Mouse (Mus musculus): ENCODE measurements at regions not wholly inside any gene's neighbourhood (a gene's known extent, or its start where the extent isn't known, plus 50 kb on each side); places are given as distances from the start of the nearest gene placed in this dataset.

GRCm38 (mm10) chr1:13834860-13835840, 2258.0 kb downstream of the 4930444P10Rik start:
- H3K27ac ChIP-seq (ENCODE audit: low read length) = no peak overlapping the region
- no peak overlapping the region for H3K9ac ChIP-seq (ENCODE audit: low read length)
- no peaks in the 10 kb centered on the region for H3K4me1 ChIP-seq (ENCODE audit: control insufficient read depth, insufficient read depth, low read length)
- H3K27me3 ChIP-seq (ENCODE audit: control insufficient read depth, insufficient read depth, low read length) = no peaks in the 10 kb centered on the region
- no peak overlapping the region for H3K4me2 ChIP-seq (ENCODE audit: low read depth, low read length)
- no peaks in the 10 kb centered on the region for H3K9me3 ChIP-seq (replicated peaks; ENCODE audit: control insufficient read depth, low read length)
- no peak overlapping the region for H3K4me3 ChIP-seq (replicated peaks; ENCODE audit: low read length)
- no peaks in the 10 kb centered on the region for H3K36me3 ChIP-seq (ENCODE audit: control insufficient read depth, insufficient read depth, low read length)
- no peak for ATAC-seq (ENCODE audit: insufficient read depth, low FRiP score)
- 79% methylated on average over 12 of the region's 12 CpGs for WGBS

GRCm38 (mm10) chr1:13807786-13808185, 2285.3 kb downstream of the 4930444P10Rik start:
- Histone ChIP-seq H3K4me1 (ENCODE audit: control insufficient read depth, insufficient read depth, low read length) (no peaks in the 10 kb centered on the region), H3K9me3 (replicated peaks; ENCODE audit: control insufficient read depth, low read length) (no peaks in the 10 kb centered on the region), H3K36me3 (ENCODE audit: control insufficient read depth, insufficient read depth, low read length) (no peaks in the 10 kb centered on the region), H3K27ac (ENCODE audit: low read length) (no peak overlapping the region), H3K27me3 (ENCODE audit: control insufficient read depth, insufficient read depth, low read length) (no peaks in the 10 kb centered on the region), H3K9ac (ENCODE audit: low read length) (no peak overlapping the region), H3K4me3 (replicated peaks; ENCODE audit: low read length) (no peak overlapping the region), H3K4me2 (ENCODE audit: low read depth, low read length) (no peak overlapping the region)
- no peak for ATAC-seq (ENCODE audit: insufficient read depth, low FRiP score)
- 41% methylated on average over 4 of the region's 4 CpGs for WGBS

- Histone ChIP-seq H3K4me2 (ENCODE audit: low read depth, low read length) (no peak overlapping the region), H3K9ac (ENCODE audit: low read length) (no peak overlapping the region), H3K36me3 (ENCODE audit: control insufficient read depth, insufficient read depth, low read length) (no peaks in the 10 kb centered on the region), H3K9me3 (replicated peaks; ENCODE audit: control insufficient read depth, low read length) (no peaks in the 10 kb centered on the region), H3K27ac (ENCODE audit: low read length) (no peak overlapping the region), H3K4me1 (ENCODE audit: control insufficient read depth, insufficient read depth, low read length) (no peaks in the 10 kb centered on the region), H3K27me3 (ENCODE audit: control insufficient read depth, insufficient read depth, low read length) (no peaks in the 10 kb centered on the region), H3K4me3 (replicated peaks; ENCODE audit: low read length) (no peak overlapping the region)
- ATAC-seq (ENCODE audit: insufficient read depth, low FRiP score) = no peak
- 81% methylated on average over 1 of the region's 1 CpGs for WGBS
Observed at GRCm38 (mm10) chr1:13800460-13800859, 2292.7 kb downstream of the 4930444P10Rik start.

- no peaks in the 10 kb centered on the region for H3K9me3 ChIP-seq (replicated peaks; ENCODE audit: control insufficient read depth, low read length)
- H3K4me1 ChIP-seq (ENCODE audit: control insufficient read depth, insufficient read depth, low read length) = no peaks in the 10 kb centered on the region
- no peak overlapping the region for H3K4me3 ChIP-seq (replicated peaks; ENCODE audit: low read length)
- WGBS = 63% methylated on average over 1 of the region's 1 CpGs
- H3K9ac ChIP-seq (ENCODE audit: low read length) = no peak overlapping the region
- H3K27ac ChIP-seq (ENCODE audit: low read length) = no peak overlapping the region
- no peak for ATAC-seq (ENCODE audit: insufficient read depth, low FRiP score)
- no peak overlapping the region for H3K4me2 ChIP-seq (ENCODE audit: low read depth, low read length)
- no peaks in the 10 kb centered on the region for H3K36me3 ChIP-seq (ENCODE audit: control insufficient read depth, insufficient read depth, low read length)
- no peaks in the 10 kb centered on the region for H3K27me3 ChIP-seq (ENCODE audit: control insufficient read depth, insufficient read depth, low read length)
Observed at GRCm38 (mm10) chr1:13798848-13799247, 2294.3 kb downstream of the 4930444P10Rik start.

- Histone ChIP-seq H3K4me3 (replicated peaks; ENCODE audit: low read length) (no peak overlapping the region), H3K27ac (ENCODE audit: low read length) (no peak overlapping the region), H3K4me1 (ENCODE audit: control insufficient read depth, insufficient read depth, low read length) (no peaks in the 10 kb centered on the region), H3K36me3 (ENCODE audit: control insufficient read depth, insufficient read depth, low read length) (no peaks in the 10 kb centered on the region), H3K9me3 (replicated peaks; ENCODE audit: control insufficient read depth, low read length) (no peaks in the 10 kb centered on the region), H3K4me2 (ENCODE audit: low read depth, low read length) (no peak overlapping the region), H3K27me3 (ENCODE audit: control insufficient read depth, insufficient read depth, low read length) (no peaks in the 10 kb centered on the region), H3K9ac (ENCODE audit: low read length) (no peak overlapping the region)
- ATAC-seq (ENCODE audit: insufficient read depth, low FRiP score) = no peak
Observed at GRCm38 (mm10) chr1:13795196-13795595, 2297.9 kb downstream of the 4930444P10Rik start.

- no peaks in the 10 kb centered on the region for H3K27me3 ChIP-seq (ENCODE audit: control insufficient read depth, insufficient read depth, low read length)
- whole genome bisulfite sequencing = 43% methylated on average over 13 of the region's 13 CpGs
Observed at GRCm38 (mm10) chr1:13789318-13790085, 2303.6 kb downstream of the 4930444P10Rik start.

GRCm38 (mm10) chr1:13787016-13787415, 2306.1 kb downstream of the 4930444P10Rik start:
- H3K27ac ChIP-seq (ENCODE audit: low read length) = no peak overlapping the region
- H3K36me3 ChIP-seq (ENCODE audit: control insufficient read depth, insufficient read depth, low read length) = no peaks in the 10 kb centered on the region
- ATAC-seq (ENCODE audit: insufficient read depth, low FRiP score) = no peak
- no peaks in the 10 kb centered on the region for H3K27me3 ChIP-seq (ENCODE audit: control insufficient read depth, insufficient read depth, low read length)
- no peaks in the 10 kb centered on the region for H3K9me3 ChIP-seq (replicated peaks; ENCODE audit: control insufficient read depth, low read length)
- no peak overlapping the region for H3K9ac ChIP-seq (ENCODE audit: low read length)
- 79% methylated on average over 2 of the region's 2 CpGs for WGBS
- H3K4me1 ChIP-seq (ENCODE audit: control insufficient read depth, insufficient read depth, low read length) = no peaks in the 10 kb centered on the region
- no peak overlapping the region for H3K4me2 ChIP-seq (ENCODE audit: low read depth, low read length)
- H3K4me3 ChIP-seq (replicated peaks; ENCODE audit: low read length) = no peak overlapping the region

More at GRCm38 (mm10) chr1:13789318-13790085, 2303.6 kb downstream of the 4930444P10Rik start:
- H3K4me2 ChIP-seq (ENCODE audit: low read depth, low read length) = peak overlapping the region; percentile 5; the same call in 1 of the 2 replicates
- no peaks in the 10 kb centered on the region for H3K36me3 ChIP-seq (ENCODE audit: control insufficient read depth, insufficient read depth, low read length)
- H3K4me3 ChIP-seq (replicated peaks; ENCODE audit: low read length) = no peak overlapping the region
- H3K27ac ChIP-seq (ENCODE audit: low read length) = no peak overlapping the region
- no peaks in the 10 kb centered on the region for H3K4me1 ChIP-seq (ENCODE audit: control insufficient read depth, insufficient read depth, low read length)
- no peak overlapping the region for H3K9ac ChIP-seq (ENCODE audit: low read length)
- H3K9me3 ChIP-seq (replicated peaks; ENCODE audit: control insufficient read depth, low read length) = no peaks in the 10 kb centered on the region
- no peak for ATAC-seq (ENCODE audit: insufficient read depth, low FRiP score)

GRCm38 (mm10) chr1:13784396-13784795, 2308.7 kb downstream of the 4930444P10Rik start:
- WGBS = 5% methylated on average over 4 of the region's 4 CpGs
- H3K9me3 ChIP-seq (replicated peaks; ENCODE audit: control insufficient read depth, low read length) = no peaks in the 10 kb centered on the region
- H3K27ac ChIP-seq (ENCODE audit: low read length) = no peak overlapping the region
- H3K27me3 ChIP-seq (ENCODE audit: control insufficient read depth, insufficient read depth, low read length) = no peaks in the 10 kb centered on the region
- H3K36me3 ChIP-seq (ENCODE audit: control insufficient read depth, insufficient read depth, low read length) = no peaks in the 10 kb centered on the region
- H3K4me3 ChIP-seq (replicated peaks; ENCODE audit: low read length) = no peak overlapping the region
- no peak for ATAC-seq (ENCODE audit: insufficient read depth, low FRiP score)
- H3K4me2 ChIP-seq (ENCODE audit: low read depth, low read length) = no peak overlapping the region
- no peak overlapping the region for H3K9ac ChIP-seq (ENCODE audit: low read length)
- no peaks in the 10 kb centered on the region for H3K4me1 ChIP-seq (ENCODE audit: control insufficient read depth, insufficient read depth, low read length)

GRCm38 (mm10) chr1:13782633-13783032, 2310.5 kb downstream of the 4930444P10Rik start:
- Histone ChIP-seq H3K9ac (ENCODE audit: low read length) (no peak overlapping the region), H3K4me2 (ENCODE audit: low read depth, low read length) (no peak overlapping the region), H3K4me3 (replicated peaks; ENCODE audit: low read length) (no peak overlapping the region), H3K4me1 (ENCODE audit: control insufficient read depth, insufficient read depth, low read length) (no peaks in the 10 kb centered on the region), H3K9me3 (replicated peaks; ENCODE audit: control insufficient read depth, low read length) (no peaks in the 10 kb centered on the region), H3K36me3 (ENCODE audit: control insufficient read depth, insufficient read depth, low read length) (no peaks in the 10 kb centered on the region), H3K27ac (ENCODE audit: low read length) (no peak overlapping the region), H3K27me3 (ENCODE audit: control insufficient read depth, insufficient read depth, low read length) (no peaks in the 10 kb centered on the region)
- 64% methylated on average over 3 of the region's 3 CpGs for WGBS
- no peak for ATAC-seq (ENCODE audit: insufficient read depth, low FRiP score)
